Mouse (Mus musculus) ES-E14 (cell line): ENCODE measurements around the gene Eif3j1.

Experiments used
- CHD2 ChIP-seq: IDR thresholded peaks from 2 replicates; pipeline ENCODE4 v1.6.1; 2014; ENCODE audit warnings: mild to moderate bottlenecking, low read depth, low read length, inconsistent platforms
- HCFC1 ChIP-seq: IDR thresholded peaks from 2 replicates; pipeline ENCODE4 v1.6.1; 2012; ENCODE audit warnings: low read length, inconsistent platforms, borderline replicate concordance; ENCODE audit not compliant: insufficient read depth
- MAFK ChIP-seq: IDR thresholded peaks from 2 replicates; pipeline ENCODE4 v1.6.1; 2014; ENCODE audit warnings: mild to moderate bottlenecking, low read depth, low read length, inconsistent platforms; ENCODE audit not compliant: insufficient read depth
- ZC3H11A ChIP-seq: IDR thresholded peaks from 2 replicates; pipeline ENCODE4 v1.6.1; 2012; ENCODE audit warnings: low read depth, mild to moderate bottlenecking, inconsistent platforms, low read length, borderline replicate concordance
- ZNF384 ChIP-seq: IDR thresholded peaks from 2 replicates; pipeline ENCODE4 v1.6.1; 2012; ENCODE audit warnings: low read depth, low read length, inconsistent platforms

DNA sequence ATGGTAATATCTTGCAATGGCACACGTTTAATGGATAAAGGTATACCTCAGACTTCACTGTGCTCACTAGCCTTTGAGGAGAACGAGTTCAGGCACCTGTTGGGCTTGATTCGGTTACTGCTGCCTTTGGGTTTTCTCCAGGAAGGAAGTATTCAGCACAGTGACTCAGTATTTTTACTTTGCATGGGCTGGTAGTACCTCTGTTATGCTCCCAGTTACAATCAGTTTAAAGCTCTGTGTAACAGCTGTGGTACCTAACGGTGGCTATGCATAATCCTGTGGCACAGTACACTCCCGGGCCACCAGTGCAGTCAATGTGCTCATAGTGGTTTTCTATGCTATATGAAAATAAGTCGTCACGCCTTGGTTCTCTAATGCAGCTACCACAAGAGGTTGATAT is 16.9 kb upstream of the Eif3j1 start:
- TF ChIP-seq CHD2: no peak
- TF ChIP-seq HCFC1: no peak
- TF ChIP-seq ZNF384: no peak
- TF ChIP-seq ZC3H11A: no peak
- no peak for TF ChIP-seq MAFK
